ENCODE assay signal across 47 mouse cellular contexts in the genomic region with DNA sequence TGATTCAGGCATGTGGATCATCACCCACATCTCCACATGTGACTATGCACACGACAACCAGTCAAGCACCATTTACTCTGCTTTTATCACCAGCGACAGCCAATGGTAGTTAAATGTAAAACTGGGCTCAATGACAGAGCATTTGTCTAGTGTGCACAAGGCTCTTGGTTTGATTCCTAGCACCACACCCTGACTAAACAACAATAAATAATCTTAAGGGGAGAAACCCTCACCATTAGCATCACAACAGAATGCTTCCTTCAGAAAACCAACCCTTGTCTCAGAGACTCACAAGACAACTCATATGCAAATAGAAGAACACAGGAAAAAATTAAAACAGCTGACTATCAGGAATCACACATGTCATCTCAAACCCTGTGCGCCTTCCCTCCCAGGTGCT. TPM values are rescaled to one million over a fixed set of nuclear protein-coding genes. Genes with fewer than 3 reads are reported as not detected.
"Had no signal": no experiment of that assay in that cellular context is flagged by ENCODE, and none has a peak within 500 bp of the region (broad histone marks: within the 10 kb centered on the region; RNA-seq: fewer than 3 reads in every experiment).

No protein-coding gene starts in this region.

- H3K4me1 ChIP-seq: limb, embryonic 10.5 days; limb, embryonic 12.5 days; limb, embryonic 13.5 days; limb, embryonic 15.5 days; liver, embryonic 12.5 days; liver, embryonic 13.5 days; liver, embryonic 15.5 days; lung, embryonic 15.5 days; megakaryocyte, embryonic 14.5 days; midbrain, embryonic 10.5 days; midbrain, embryonic 12.5 days; midbrain, embryonic 13.5 days; midbrain, embryonic 15.5 days; neural tube, embryonic 12.5 days had no signal

- H3K27ac ChIP-seq: limb, embryonic 10.5 days; limb, embryonic 12.5 days; limb, embryonic 13.5 days; limb, embryonic 15.5 days; liver, embryonic 12.5 days; liver, embryonic 13.5 days; liver, embryonic 14.5 days; liver, embryonic 15.5 days; lung, embryonic 15.5 days; macrophage; midbrain, embryonic 10.5 days; midbrain, embryonic 12.5 days; midbrain, embryonic 13.5 days; midbrain, embryonic 15.5 days; neural tube, embryonic 12.5 days had no signal

- ATAC-seq: liver, embryonic 12.5 days; liver, postnatal 0 days; lung, postnatal 0 days; midbrain, embryonic 13.5 days; midbrain, embryonic 15.5 days; midbrain, embryonic 16.5 days had no signal

- H3K4me3 ChIP-seq: limb, embryonic 10.5 days; limb, embryonic 12.5 days; limb, embryonic 13.5 days; limb, embryonic 15.5 days; liver, embryonic 12.5 days; liver, embryonic 13.5 days; liver, embryonic 15.5 days; lung, embryonic 15.5 days; megakaryocyte, embryonic 14.5 days; midbrain, embryonic 10.5 days; midbrain, embryonic 12.5 days; midbrain, embryonic 13.5 days; midbrain, embryonic 15.5 days; myocyte; neural tube, embryonic 12.5 days had no signal

- H3K4me2 ChIP-seq: limb, embryonic 12.5 days; limb, embryonic 13.5 days; limb, embryonic 15.5 days; liver, embryonic 11.5 days; liver, embryonic 12.5 days; liver, embryonic 13.5 days; liver, embryonic 15.5 days; lung, embryonic 14.5 days; lung, embryonic 15.5 days; midbrain, embryonic 11.5 days; midbrain, embryonic 12.5 days; midbrain, embryonic 13.5 days; midbrain, embryonic 15.5 days; neural tube, embryonic 12.5 days had no signal

- DNase-seq: left cerebral cortex, postnatal 4 days; liver; liver, embryonic 13.5 days; liver, postnatal 0 days; lung, adult 18-20 months; lung, adult 2 months; lung, embryonic 14.5 days; lung, postnatal 10 days; lung, postnatal 14 days; lung, postnatal 36 days; lung, postnatal 4 days; midbrain, embryonic 14.5 days had no signal

- H3K9ac ChIP-seq: limb, embryonic 12.5 days; limb, embryonic 13.5 days; limb, embryonic 15.5 days; liver, embryonic 12.5 days; liver, embryonic 13.5 days; liver, embryonic 14.5 days; liver, embryonic 15.5 days; liver, postnatal 0 days; lung, embryonic 14.5 days; lung, embryonic 15.5 days; midbrain, embryonic 12.5 days; midbrain, embryonic 13.5 days; midbrain, embryonic 15.5 days; neural tube, embryonic 12.5 days had no signal

- H3K27me3 ChIP-seq: limb, embryonic 12.5 days; limb, embryonic 13.5 days; limb, embryonic 15.5 days; liver, embryonic 12.5 days; liver, embryonic 13.5 days; liver, embryonic 15.5 days; lung, embryonic 15.5 days; megakaryocyte, embryonic 14.5 days; midbrain, embryonic 12.5 days; midbrain, embryonic 13.5 days; midbrain, embryonic 15.5 days; neural tube, embryonic 12.5 days had no signal

- H3K9me3 ChIP-seq: limb, embryonic 10.5 days; limb, embryonic 12.5 days; limb, embryonic 13.5 days; limb, embryonic 15.5 days; liver, embryonic 12.5 days; liver, embryonic 13.5 days; liver, embryonic 15.5 days; lung, embryonic 15.5 days; megakaryocyte, embryonic 14.5 days; midbrain, embryonic 10.5 days; midbrain, embryonic 12.5 days; midbrain, embryonic 13.5 days; midbrain, embryonic 15.5 days; neural tube, embryonic 12.5 days had no signal

RNA-seq across cellular contexts. Expression of gene Spata45, which starts 22.2 kb away (rescaled TPM):
- total RNA-seq: left cerebral cortex, postnatal 10 days; left cerebral cortex, postnatal 14 days; left cerebral cortex, postnatal 25 days; left cerebral cortex, postnatal 36 days; left cerebral cortex, postnatal 4 days; liver, adult 2 months; megakaryocyte progenitor cell, adult 5-6 weeks; megakaryocyte, adult 5-6 weeks; megakaryocyte-erythroid progenitor cell, adult 5-6 weeks; midbrain, postnatal 0 days; monocyte, adult 5-6 weeks had no signal
- polyA plus RNA-seq: limb, embryonic 10.5 days; limb, embryonic 11.5 days; limb, embryonic 12.5 days; limb, embryonic 13.5 days; limb, embryonic 14.5 days; limb, embryonic 15.5 days; liver, adult 2 months; liver, embryonic 11.5 days; liver, embryonic 12.5 days; liver, embryonic 13.5 days; liver, embryonic 14.5 days; liver, embryonic 15.5 days; liver, embryonic 16.5 days; liver, postnatal 0 days; lung, adult 2 months; lung, embryonic 14.5 days; lung, embryonic 15.5 days; lung, embryonic 16.5 days; lung, postnatal 0 days; macrophage; midbrain, embryonic 10.5 days; midbrain, embryonic 11.5 days; midbrain, embryonic 12.5 days; midbrain, embryonic 13.5 days; midbrain, embryonic 14.5 days; midbrain, embryonic 15.5 days; midbrain, embryonic 16.5 days; midbrain, postnatal 0 days; myocyte; neural tube, embryonic 11.5 days had no signal

RNA-seq across cellular contexts. Expression of gene Vash2, which starts 35.2 kb away (rescaled TPM):
- total RNA-seq: megakaryocyte-erythroid progenitor cell, adult 5-6 weeks; monocyte, adult 5-6 weeks had no signal
- polyA plus RNA-seq: liver, adult 2 months had no signal
